In the genomic region with DNA sequence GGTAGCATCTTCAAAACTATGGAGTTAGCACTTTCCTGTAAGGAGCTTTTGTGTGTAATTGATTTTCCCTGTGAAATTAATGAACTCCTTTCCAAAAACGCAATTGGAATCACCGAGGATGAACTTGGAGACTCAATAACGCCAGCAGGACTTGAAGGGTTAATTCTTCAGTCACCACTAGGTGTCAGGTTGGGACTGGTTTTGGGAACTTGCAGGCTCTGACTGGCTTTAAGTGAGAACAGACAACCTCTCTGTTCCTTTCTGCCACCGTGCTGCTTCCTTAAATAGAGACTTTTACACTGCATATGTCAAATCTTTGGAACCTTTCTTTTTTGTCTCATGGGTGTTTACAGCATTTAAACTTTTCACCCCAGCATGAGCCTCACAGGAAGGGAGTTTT, we compare ENCODE assay signal across 8 mouse cellular contexts.
DNase-seq lines count a peak whose midpoint lies in the region; ATAC-seq and TF ChIP-seq lines count a peak whose summit lies in the region.

No protein-coding gene starts in this region.

- H3K4me1 ChIP-seq in liver, embryonic 11.5 days (replicated peaks; ENCODE audit: control insufficient read depth, insufficient read depth, low read length): no peaks in the 10 kb centered on the region
- H3K4me1 ChIP-seq in forebrain, embryonic 13.5 days: no peaks in the 10 kb centered on the region
- H3K4me1 ChIP-seq in liver, postnatal 0 days (ENCODE audit: insufficient read depth): no peaks in the 10 kb centered on the region
- H3K4me1 ChIP-seq in stomach, embryonic 14.5 days (ENCODE audit: control insufficient read depth, insufficient read depth, low read length): no peaks in the 10 kb centered on the region

- peak; percentile 45 for TF ChIP-seq CTCF in liver, postnatal 0 days (IDR thresholded peaks at IDR 0.05; ENCODE audit: low read depth)

- no peak overlapping the region for H3K4me2 ChIP-seq in liver, embryonic 11.5 days
- no peak overlapping the region for H3K4me2 ChIP-seq in forebrain, embryonic 13.5 days
- H3K4me2 ChIP-seq in liver, postnatal 0 days (ENCODE audit: low read depth, low read length): no peak overlapping the region
- H3K4me2 ChIP-seq in stomach, embryonic 14.5 days (replicated peaks; ENCODE audit: low read depth, low read length): no peak overlapping the region

- no peaks in the 10 kb centered on the region for H3K27me3 ChIP-seq in liver, embryonic 11.5 days (replicated peaks; ENCODE audit: control insufficient read depth, insufficient read depth, low read length)
- no peaks in the 10 kb centered on the region for H3K27me3 ChIP-seq in forebrain, embryonic 13.5 days
- H3K27me3 ChIP-seq in liver, postnatal 0 days (ENCODE audit: insufficient read depth, low read length): no peaks in the 10 kb centered on the region
- H3K27me3 ChIP-seq in stomach, embryonic 14.5 days (ENCODE audit: control insufficient read depth, insufficient read depth, low read length): no peaks in the 10 kb centered on the region

- H3K9ac ChIP-seq in liver, embryonic 11.5 days (ENCODE audit: low read depth, low read length): no peak overlapping the region
- H3K9ac ChIP-seq in forebrain, embryonic 13.5 days: no peak overlapping the region
- no peak overlapping the region for H3K9ac ChIP-seq in liver, postnatal 0 days (replicated peaks)
- no peak overlapping the region for H3K9ac ChIP-seq in stomach, embryonic 14.5 days (replicated peaks; ENCODE audit: low read depth, low read length)

- no peak for TF ChIP-seq EP300 in liver, postnatal 0 days (IDR thresholded peaks at IDR 0.05; ENCODE audit: low read depth)

- no peak for ATAC-seq in liver, embryonic 11.5 days (replicated peaks; ENCODE audit: low FRiP score)
- ATAC-seq in forebrain, embryonic 13.5 days: peak; percentile 93
- ATAC-seq in liver, postnatal 0 days: no peak
- ATAC-seq in stomach, embryonic 14.5 days (ENCODE audit: insufficient number of reproducible peaks, insufficient read depth, low FRiP score, low read depth): peak; percentile 72; the same call in 1 of the 2 replicates

- H3K9me3 ChIP-seq in liver, embryonic 11.5 days (ENCODE audit: control insufficient read depth, low read length): no peaks in the 10 kb centered on the region
- H3K9me3 ChIP-seq in forebrain, embryonic 13.5 days (replicated peaks): no peaks in the 10 kb centered on the region
- H3K9me3 ChIP-seq in liver, postnatal 0 days (ENCODE audit: low read length): no peaks in the 10 kb centered on the region
- H3K9me3 ChIP-seq in stomach, embryonic 14.5 days (ENCODE audit: control insufficient read depth, low read depth, low read length): no peaks in the 10 kb centered on the region

- DNase-seq in liver: peak; percentile 3
- DNase-seq in liver, embryonic 11.5 days (ENCODE audit: low spot score): no peak
- DNase-seq in brain, embryonic 18.5 days (ENCODE audit: low read depth, low spot score): peak; percentile 73
- DNase-seq in kidney, postnatal 10 days: peak; percentile 42
- no peak for DNase-seq in liver, postnatal 0 days
- no peak for DNase-seq in lung, postnatal 14 days

- no peaks in the 10 kb centered on the region for H3K36me3 ChIP-seq in liver, embryonic 11.5 days (ENCODE audit: control insufficient read depth, insufficient read depth, low read length)
- no peaks in the 10 kb centered on the region for H3K36me3 ChIP-seq in forebrain, embryonic 13.5 days (ENCODE audit: poor library complexity, severe bottlenecking)
- H3K36me3 ChIP-seq in liver, postnatal 0 days (replicated peaks; ENCODE audit: insufficient read depth, low read length): no peaks in the 10 kb centered on the region
- H3K36me3 ChIP-seq in stomach, embryonic 14.5 days (ENCODE audit: control insufficient read depth, insufficient read depth, low read length): no peaks in the 10 kb centered on the region

- H3K27ac ChIP-seq in liver, embryonic 11.5 days (ENCODE audit: low read depth, low read length): no peak overlapping the region
- H3K27ac ChIP-seq in forebrain, embryonic 13.5 days: no peak overlapping the region
- no peak overlapping the region for H3K27ac ChIP-seq in liver, postnatal 0 days (ENCODE audit: low read depth)
- H3K27ac ChIP-seq in stomach, embryonic 14.5 days (ENCODE audit: low read length): no peak overlapping the region

- H3K4me3 ChIP-seq in liver, embryonic 11.5 days (ENCODE audit: low read depth, low read length): no peak overlapping the region
- H3K4me3 ChIP-seq in forebrain, embryonic 13.5 days: no peak overlapping the region
- no peak overlapping the region for H3K4me3 ChIP-seq in liver, postnatal 0 days (ENCODE audit: low read depth, low read length)
- H3K4me3 ChIP-seq in stomach, embryonic 14.5 days (ENCODE audit: low read depth, low read length): no peak overlapping the region

- WGBS in liver, embryonic 11.5 days: 6% methylated on average over 4 of the region's 4 CpGs
- 3% methylated on average over 4 of the region's 4 CpGs for WGBS in forebrain, embryonic 13.5 days
- 6% methylated on average over 4 of the region's 4 CpGs for WGBS in liver, postnatal 0 days (ENCODE audit: insufficient replicate concordance)
- 4% methylated on average over 4 of the region's 4 CpGs for WGBS in stomach, embryonic 14.5 days

Comparison
In these comparisons a context has a peak if more than half of its experiments do, and no peak if none do; other contexts are left out.
1. DNase-seq: peak in liver (single experiment), brain, embryonic 18.5 days (single experiment) and kidney, postnatal 10 days (single experiment); none in liver, embryonic 11.5 days (single experiment), liver, postnatal 0 days (single experiment) and lung, postnatal 14 days (single experiment).
2. ATAC-seq: peak in forebrain, embryonic 13.5 days (single experiment) and stomach, embryonic 14.5 days (single experiment); none in liver, embryonic 11.5 days (single experiment) and liver, postnatal 0 days (single experiment).